Mouse (Mus musculus): ENCODE results near the gene Pkp1. TPM values are rescaled to one million over a fixed set of nuclear protein-coding genes. Genes with fewer than 3 reads are reported as not detected.

Pkp1 gene
- total and polyA plus RNA-seq, 3 experiments, result not detected

DNA sequence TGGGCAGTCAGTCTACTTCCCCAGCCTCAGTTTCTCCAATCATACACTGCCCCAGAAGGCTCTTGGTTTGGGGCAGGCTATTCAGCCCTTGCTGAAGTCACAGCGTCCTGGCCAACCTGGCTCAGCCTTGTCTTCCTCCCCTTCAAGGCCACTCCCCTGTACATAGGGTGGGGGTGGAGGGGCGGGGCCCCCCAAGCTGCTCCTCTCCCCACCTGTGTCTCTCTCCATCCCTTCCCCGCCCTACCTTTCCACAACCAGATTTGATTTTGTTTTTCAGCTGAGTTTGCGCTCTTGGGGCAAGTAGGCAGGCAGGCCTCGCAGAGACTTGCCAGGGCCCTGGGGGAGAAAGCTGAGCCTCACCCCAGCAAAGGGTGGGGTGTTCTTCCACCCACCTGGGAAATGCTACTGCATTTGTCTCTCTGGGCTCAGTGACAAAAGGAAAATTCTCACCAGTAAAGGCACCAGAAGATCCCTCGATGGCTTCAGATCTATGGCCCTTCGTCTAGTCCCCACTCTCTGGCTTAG lies 19.0 kb downstream of the Pkp1 start:
- Histone ChIP-seq H3K4me1 (ENCODE audit: control insufficient read depth in 1 of 2, insufficient read depth in 2 of 2, low read length in 2 of 2) (no peaks in the 10 kb centered on the region), H3K27me3 (ENCODE audit: control insufficient read depth in 1 of 2, insufficient read depth in 2 of 2, low read length in 2 of 2) (peaks cover 13 to 17% of the 10 kb centered on the region in 2 experiments), H3K4me3 (ENCODE audit: control insufficient read depth in 1 of 2, insufficient read depth in 1 of 2, low read depth in 2 of 2, low read length in 2 of 2) (no peak overlapping the region), H3K79me2 (ENCODE audit: control insufficient read depth, insufficient read depth, low read length, poor library complexity) (no peaks in the 10 kb centered on the region), H3K9me3 (replicated peaks; ENCODE audit: insufficient read depth, low read length) (no peaks in the 10 kb centered on the region), H3K36me3 (ENCODE audit: control insufficient read depth in 1 of 2, insufficient read depth in 2 of 2, low read length in 2 of 2) (no peaks in the 10 kb centered on the region), H3K9ac (ENCODE audit: control insufficient read depth, low read depth, low read length, poor library complexity, severe bottlenecking) (no peak overlapping the region), H3K27ac (ENCODE audit: control insufficient read depth, low read depth, low read length) (no peak overlapping the region)
- no peak for DNase-seq (ENCODE audit: low read depth, low spot score)
- TF ChIP-seq EP300 (IDR thresholded peaks at IDR 0.05; ENCODE audit: low read depth in 1 of 2, low read length in 2 of 2) (no peak), UBTF (IDR thresholded peaks at IDR 0.05; ENCODE audit: borderline replicate concordance, insufficient read depth, low read depth, low read length) (no peak), CTCF (IDR thresholded peaks at IDR 0.05 in 2 of 3, conservative IDR thresholded peaks at IDR 0.05 in 1 of 3; ENCODE audit: control insufficient read depth in 1 of 3, insufficient read depth in 1 of 3, low read depth in 2 of 3, low read length in 3 of 3, poor library complexity in 1 of 3, severe bottlenecking in 1 of 3) (no peak), MYC (IDR thresholded peaks at IDR 0.05; ENCODE audit: low read depth, low read length) (no peak)

- Histone ChIP-seq H3K9me3 (replicated peaks; ENCODE audit: insufficient read depth, low read length) (no peaks in the 10 kb centered on the region), H3K27me3 (ENCODE audit: control insufficient read depth in 1 of 2, insufficient read depth in 2 of 2, low read length in 2 of 2) (peaks cover 11 to 14% of the 10 kb centered on the region in 2 experiments), H3K4me3 (ENCODE audit: control insufficient read depth in 1 of 2, insufficient read depth in 1 of 2, low read depth in 2 of 2, low read length in 2 of 2) (no peak overlapping the region), H3K9ac (ENCODE audit: control insufficient read depth, low read depth, low read length, poor library complexity, severe bottlenecking) (no peak overlapping the region), H3K4me1 (ENCODE audit: control insufficient read depth in 1 of 2, insufficient read depth in 2 of 2, low read length in 2 of 2) (no peaks in the 10 kb centered on the region), H3K27ac (ENCODE audit: control insufficient read depth, low read depth, low read length) (no peak overlapping the region), H3K79me2 (ENCODE audit: control insufficient read depth, insufficient read depth, low read length, poor library complexity) (no peaks in the 10 kb centered on the region), H3K36me3 (ENCODE audit: control insufficient read depth in 1 of 2, insufficient read depth in 2 of 2, low read length in 2 of 2) (no peaks in the 10 kb centered on the region)
- DNase-seq (ENCODE audit: low read depth, low spot score), result no peak
- no peak for TF ChIP-seq MAX (IDR thresholded peaks at IDR 0.05; ENCODE audit: low read length)
- no peak for TF ChIP-seq JUND (IDR thresholded peaks at IDR 0.05; ENCODE audit: low read depth, low read length)
- TF ChIP-seq TAL1 (IDR thresholded peaks at IDR 0.05; ENCODE audit: low read length), result no peak
- TF ChIP-seq ZMIZ1 (IDR thresholded peaks at IDR 0.05; ENCODE audit: low read depth, low read length), result no peak
- TF ChIP-seq ETS1 (IDR thresholded peaks at IDR 0.05; ENCODE audit: low read depth, low read length), result no peak
- no peak for TF ChIP-seq ZKSCAN1 (IDR thresholded peaks at IDR 0.05; ENCODE audit: low read depth, low read length)
These were observed 19.7 kb downstream of the Pkp1 start for GRCm38 (mm10) chr1:135899295-135899694.

DNA sequence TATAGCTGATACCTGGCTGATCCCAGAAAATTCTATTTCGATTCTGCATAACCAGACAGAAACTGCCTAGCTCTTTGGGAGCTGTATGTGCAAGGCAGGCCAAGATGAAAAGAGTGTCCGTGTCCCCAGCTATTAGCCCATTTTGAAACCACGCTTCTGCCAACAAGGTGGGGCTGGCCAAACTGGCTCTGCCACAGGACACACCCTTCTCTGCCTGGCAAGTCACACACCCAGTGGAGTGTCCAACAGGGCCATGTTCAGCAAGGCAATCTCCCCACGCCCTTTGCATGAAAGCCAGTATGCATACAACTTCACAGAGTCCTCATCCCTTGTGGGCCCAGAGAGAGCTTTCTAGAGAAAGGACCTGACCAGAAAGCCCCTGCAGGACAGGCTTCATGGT lies 23.6 kb downstream of the Pkp1 start:
- Histone ChIP-seq H3K27ac (ENCODE audit: control insufficient read depth, low read depth, low read length) (no peak overlapping the region), H3K27me3 (ENCODE audit: control insufficient read depth in 1 of 2, insufficient read depth in 2 of 2, low read length in 2 of 2) (peaks cover 9 to 17% of the 10 kb centered on the region in 2 experiments), H3K36me3 (ENCODE audit: control insufficient read depth in 1 of 2, insufficient read depth in 2 of 2, low read length in 2 of 2) (no peaks in the 10 kb centered on the region), H3K9ac (ENCODE audit: control insufficient read depth, low read depth, low read length, poor library complexity, severe bottlenecking) (no peak overlapping the region), H3K4me1 (ENCODE audit: control insufficient read depth in 1 of 2, insufficient read depth in 2 of 2, low read length in 2 of 2) (no peaks in the 10 kb centered on the region), H3K9me3 (replicated peaks; ENCODE audit: insufficient read depth, low read length) (no peaks in the 10 kb centered on the region), H3K4me3 (ENCODE audit: control insufficient read depth in 1 of 2, insufficient read depth in 1 of 2, low read depth in 2 of 2, low read length in 2 of 2) (no peak overlapping the region), H3K79me2 (ENCODE audit: control insufficient read depth, insufficient read depth, low read length, poor library complexity) (no peaks in the 10 kb centered on the region)
- TF ChIP-seq MAX (IDR thresholded peaks at IDR 0.05; ENCODE audit: low read length) (no peak), ZNF384 (IDR thresholded peaks at IDR 0.05; ENCODE audit: low read depth, low read length) (no peak), RCOR1 (IDR thresholded peaks at IDR 0.05; ENCODE audit: low read depth, low read length) (no peak), MYB (IDR thresholded peaks at IDR 0.05; ENCODE audit: low read depth, low read length) (no peak), POLR2AphosphoS5 (IDR thresholded peaks at IDR 0.05; ENCODE audit: borderline replicate concordance, low read depth, low read length) (no peak), USF1 (IDR thresholded peaks at IDR 0.05; ENCODE audit: low read depth, low read length) (no peak), MXI1 (IDR thresholded peaks at IDR 0.05; ENCODE audit: low read depth, low read length) (no peak), UBTF (IDR thresholded peaks at IDR 0.05; ENCODE audit: borderline replicate concordance, insufficient read depth, low read depth, low read length) (no peak), TCF12 (IDR thresholded peaks at IDR 0.05; ENCODE audit: low read depth, low read length) (no peak), ZKSCAN1 (IDR thresholded peaks at IDR 0.05; ENCODE audit: low read depth, low read length) (no peak), JUND (IDR thresholded peaks at IDR 0.05; ENCODE audit: low read depth, low read length) (no peak)
- DNase-seq (ENCODE audit: low read depth, low spot score), result no peak
